Comparison of ENCODE assay signal across 18 mouse cellular contexts in the genomic region with DNA sequence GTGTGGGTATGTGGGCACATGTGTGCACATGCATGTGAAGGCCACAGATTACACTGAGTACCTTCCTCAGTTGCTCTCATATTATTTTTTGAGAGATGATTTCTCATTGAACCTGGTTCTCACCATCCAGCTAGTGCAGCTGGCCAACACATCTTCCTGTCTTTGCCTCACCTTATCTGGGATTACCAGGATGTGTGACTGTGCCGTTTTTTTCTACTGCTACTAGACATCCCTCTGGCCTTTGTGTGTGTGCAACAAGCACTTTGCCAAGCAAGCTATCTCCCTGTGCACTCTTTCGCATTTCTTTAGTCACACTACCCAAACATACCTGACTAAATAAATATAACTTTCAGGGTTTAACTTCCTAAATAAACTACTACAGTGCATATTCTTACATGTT.
"Had no signal": no experiment of that assay in that cellular context is flagged by ENCODE, and none has a peak within 500 bp of the region (broad histone marks: within the 10 kb centered on the region; RNA-seq: fewer than 3 reads in every experiment).

No protein-coding gene starts in this region.

- H3K27ac ChIP-seq: liver, embryonic 14.5 days; midbrain, embryonic 10.5 days; midbrain, embryonic 12.5 days; neural tube, embryonic 12.5 days; stomach, embryonic 15.5 days; stomach, postnatal 0 days had no signal

- H3K4me1 ChIP-seq: stomach, embryonic 15.5 days had no signal

- DNase-seq: lung, adult 18-20 months; lung, embryonic 14.5 days; lung, postnatal 10 days; lung, postnatal 4 days; midbrain, embryonic 14.5 days; retina, postnatal 1 day; right cerebral cortex, adult 18-20 months; right cerebral cortex, postnatal 25 days; thymus, adult 2 months; thymus, postnatal 25 days; thymus, postnatal 4 days had no signal

- H3K9me3 ChIP-seq: megakaryocyte, embryonic 14.5 days; midbrain, embryonic 10.5 days; midbrain, embryonic 12.5 days; neural tube, embryonic 12.5 days; stomach, embryonic 15.5 days had no signal

- H3K4me3 ChIP-seq: megakaryocyte, embryonic 14.5 days; midbrain, embryonic 10.5 days; midbrain, embryonic 12.5 days; neural tube, embryonic 12.5 days; stomach, embryonic 15.5 days had no signal

- H3K36me3 ChIP-seq: midbrain, embryonic 12.5 days; neural tube, embryonic 12.5 days; stomach, embryonic 15.5 days had no signal

- H3K27me3 ChIP-seq: megakaryocyte, embryonic 14.5 days; midbrain, embryonic 12.5 days; neural tube, embryonic 12.5 days; stomach, embryonic 15.5 days had no signal

- H3K9ac ChIP-seq: liver, embryonic 14.5 days; lung, embryonic 14.5 days; midbrain, embryonic 12.5 days; neural tube, embryonic 12.5 days; stomach, embryonic 15.5 days had no signal
